Mouse (Mus musculus): ENCODE data around the gene Prim1. TPM values are rescaled to one million over a fixed set of nuclear protein-coding genes. Genes with fewer than 3 reads are reported as not detected.

Gene Prim1
- total RNA-seq (2014; rRNA removed) (22.9 and 33.2 TPM in 2 replicates), polyA plus RNA-seq (2015; fragmentation: Nextera tagmentation; extraction: Ambion mirVana) (35.5 and 37.3 TPM in 2 replicates)

DNA sequence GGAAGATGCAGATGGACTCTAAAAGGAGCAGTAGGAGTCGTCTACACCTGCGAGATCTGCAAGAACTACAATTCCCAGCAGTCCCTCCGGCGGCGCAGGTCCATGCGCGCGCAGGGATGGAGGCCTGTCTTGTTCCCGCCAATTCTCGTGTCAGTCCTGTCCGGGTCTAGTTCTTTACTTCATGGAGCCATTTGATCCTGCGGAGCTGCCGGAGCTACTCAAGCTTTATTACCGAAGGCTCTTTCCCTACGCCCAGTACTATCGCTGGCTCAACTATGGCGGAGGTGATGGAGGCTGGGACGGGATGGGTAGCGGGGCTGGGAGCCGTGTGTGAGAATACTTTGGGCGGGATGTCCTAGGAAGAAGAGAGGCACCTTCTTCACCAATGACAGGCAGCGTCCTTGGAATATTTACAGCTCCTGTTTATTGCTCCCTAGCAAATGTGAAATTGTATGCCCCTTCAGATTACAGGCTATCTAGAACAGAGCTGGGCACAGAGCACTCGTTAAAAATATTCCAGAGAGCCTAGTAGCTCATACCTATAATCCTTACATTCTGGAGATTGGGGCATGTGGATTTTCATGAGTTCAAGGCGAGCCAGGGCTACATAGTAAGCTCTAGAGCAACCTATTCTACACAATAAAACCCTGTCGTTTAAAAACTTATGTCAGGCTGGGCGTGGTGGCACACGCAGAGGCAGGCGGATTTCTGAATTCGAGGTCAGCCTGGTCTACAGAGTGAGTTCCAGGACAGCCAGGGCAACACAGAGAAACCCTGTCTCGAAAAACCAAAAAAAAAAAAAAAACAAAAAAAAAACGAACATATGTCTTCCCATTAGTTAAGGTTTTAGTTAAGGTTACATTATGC is at the start of gene Prim1:
Prim1 (plus strand) TSS at position 101 of the 867 bp plus-strand sequence.
- Histone ChIP-seq H3K9ac (peak within 1 kb of the TSS; percentile 57), H3K36me3 (ENCODE audit: insufficient read depth) (no peaks in the 10 kb centered on the region), H3K4me1 (ENCODE audit: insufficient read depth) (peaks cover 6% of the 10 kb centered on the region; the same call in 1 of the 2 replicates), H3K27me3 (ENCODE audit: insufficient read depth, low read length) (no peaks in the 10 kb centered on the region), H3K4me2 (ENCODE audit: low read depth) (peak within 1 kb of the TSS; percentile 60), H3K27ac (ENCODE audit: low read depth, low read length) (peak within 1 kb of the TSS; percentile 57), H3K9me3 (ENCODE audit: low read length) (no peaks in the 10 kb centered on the region), H3K4me3 (ENCODE audit: low read depth, low read length) (peak within 1 kb of the TSS; percentile 70)
- peak; percentile 17; the same call in 1 of the 2 replicates for TF ChIP-seq CTCF (IDR thresholded peaks at IDR 0.05; ENCODE audit: low read depth)
- ATAC-seq: peak; percentile 97
- WGBS: 3% methylated on average over 31 of the region's 31 CpGs
- DNase-seq: peak; percentile 87

- no peak overlapping the region for H3K4me2 ChIP-seq (ENCODE audit: low read depth)
- H3K36me3 ChIP-seq (ENCODE audit: insufficient read depth): no peaks in the 10 kb centered on the region
- H3K4me3 ChIP-seq (ENCODE audit: low read depth, low read length): no peak overlapping the region
- no peaks in the 10 kb centered on the region for H3K4me1 ChIP-seq (ENCODE audit: insufficient read depth)
- H3K27me3 ChIP-seq (ENCODE audit: insufficient read depth, low read length): no peaks in the 10 kb centered on the region
- H3K9me3 ChIP-seq (ENCODE audit: low read length): no peaks in the 10 kb centered on the region
- DNase-seq (no peak), ATAC-seq (no peak)
- WGBS: 91% methylated on average over 6 of the region's 6 CpGs
- H3K27ac ChIP-seq (ENCODE audit: low read depth, low read length): no peak overlapping the region
- TF ChIP-seq CTCF (IDR thresholded peaks at IDR 0.05; ENCODE audit: low read depth): no peak
- no peak overlapping the region for H3K9ac ChIP-seq
These were observed 48.5 kb upstream of the Prim1 start for GRCm38 (mm10) chr10:127966506-127966905.

DNA sequence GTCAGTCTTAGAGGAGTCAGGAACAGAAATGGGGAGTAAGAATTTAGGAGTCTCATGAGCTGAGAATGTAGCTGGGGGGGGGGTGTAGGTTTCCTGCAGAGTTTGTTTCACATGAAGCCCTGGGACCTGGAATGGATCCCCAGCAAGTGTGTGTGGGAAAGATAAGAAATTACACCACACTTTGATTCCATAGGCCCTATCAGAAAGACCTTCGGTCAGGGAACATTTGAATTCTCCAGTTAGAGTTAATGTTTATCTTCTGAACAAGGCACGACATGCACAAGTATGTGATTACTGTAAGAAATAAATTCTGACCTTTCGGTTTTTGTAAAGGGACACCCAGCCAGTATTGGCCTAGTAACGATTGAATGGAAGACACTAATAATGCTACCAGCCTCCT is 45.1 kb upstream of the Prim1 start:
- H3K27ac ChIP-seq (ENCODE audit: low read depth, low read length): no peak overlapping the region
- H3K36me3 ChIP-seq (ENCODE audit: insufficient read depth): no peaks in the 10 kb centered on the region
- no peaks in the 10 kb centered on the region for H3K9me3 ChIP-seq (ENCODE audit: low read length)
- DNase-seq (no peak), ATAC-seq (no peak)
- TF ChIP-seq CTCF (IDR thresholded peaks at IDR 0.05; ENCODE audit: low read depth): no peak
- H3K4me3 ChIP-seq (ENCODE audit: low read depth, low read length): no peak overlapping the region
- WGBS: 80% methylated on average over 4 of the region's 4 CpGs
- no peaks in the 10 kb centered on the region for H3K27me3 ChIP-seq (ENCODE audit: insufficient read depth, low read length)
- no peak overlapping the region for H3K4me2 ChIP-seq (ENCODE audit: low read depth)
- no peak overlapping the region for H3K9ac ChIP-seq
- no peaks in the 10 kb centered on the region for H3K4me1 ChIP-seq (ENCODE audit: insufficient read depth)

GRCm38 (mm10) chr10:127970359-127970831 is 44.6 kb upstream of the Prim1 start:
- DNase-seq (no peak), ATAC-seq (no peak)
- Histone ChIP-seq H3K36me3 (ENCODE audit: insufficient read depth) (no peaks in the 10 kb centered on the region), H3K4me3 (ENCODE audit: low read depth, low read length) (no peak overlapping the region), H3K9ac (no peak overlapping the region), H3K9me3 (ENCODE audit: low read length) (no peaks in the 10 kb centered on the region), H3K4me2 (ENCODE audit: low read depth) (no peak overlapping the region), H3K27me3 (ENCODE audit: insufficient read depth, low read length) (no peaks in the 10 kb centered on the region), H3K4me1 (ENCODE audit: insufficient read depth) (no peaks in the 10 kb centered on the region), H3K27ac (ENCODE audit: low read depth, low read length) (no peak overlapping the region)
- no peak for TF ChIP-seq CTCF (IDR thresholded peaks at IDR 0.05; ENCODE audit: low read depth)
- 59% methylated on average over 3 of the region's 3 CpGs for WGBS

GRCm38 (mm10) chr10:127971135-127971534 is 43.8 kb upstream of the Prim1 start:
- Histone ChIP-seq H3K36me3 (ENCODE audit: insufficient read depth) (no peaks in the 10 kb centered on the region), H3K27me3 (ENCODE audit: insufficient read depth, low read length) (no peaks in the 10 kb centered on the region), H3K9me3 (ENCODE audit: low read length) (no peaks in the 10 kb centered on the region), H3K4me3 (ENCODE audit: low read depth, low read length) (no peak overlapping the region), H3K4me2 (ENCODE audit: low read depth) (no peak overlapping the region), H3K27ac (ENCODE audit: low read depth, low read length) (no peak overlapping the region), H3K9ac (no peak overlapping the region), H3K4me1 (ENCODE audit: insufficient read depth) (no peaks in the 10 kb centered on the region)
- ATAC-seq: no peak
- DNase-seq: no peak
- 80% methylated on average over 3 of the region's 3 CpGs for WGBS
- no peak for TF ChIP-seq CTCF (IDR thresholded peaks at IDR 0.05; ENCODE audit: low read depth)

DNA sequence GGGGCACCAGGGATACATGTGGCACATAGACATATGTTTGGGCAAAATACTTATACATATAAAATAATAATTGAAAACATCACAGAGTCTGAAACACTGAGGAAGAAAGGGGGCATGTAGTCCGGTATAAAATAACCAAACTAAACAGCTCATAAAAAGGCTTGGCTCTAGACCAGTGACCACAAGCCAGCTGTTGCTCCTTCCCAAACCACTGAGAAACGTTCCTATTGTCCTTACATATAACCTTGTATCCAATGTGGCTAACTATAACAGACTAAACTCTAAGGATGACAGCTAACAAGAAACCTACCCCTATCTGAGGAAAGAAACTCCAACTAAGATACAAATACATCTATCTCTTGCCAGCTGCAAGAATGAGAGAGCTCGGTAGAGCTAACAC is 40.9 kb upstream of the Prim1 start:
- no peak overlapping the region for H3K27ac ChIP-seq (ENCODE audit: low read depth, low read length)
- no peak for ATAC-seq

GRCm38 (mm10) chr10:127975503-127975902 is 39.5 kb upstream of the Prim1 start:
- Histone ChIP-seq H3K36me3 (ENCODE audit: insufficient read depth) (no peaks in the 10 kb centered on the region), H3K9ac (no peak overlapping the region), H3K4me2 (ENCODE audit: low read depth) (no peak overlapping the region), H3K9me3 (ENCODE audit: low read length) (no peaks in the 10 kb centered on the region), H3K4me1 (ENCODE audit: insufficient read depth) (no peaks in the 10 kb centered on the region), H3K27ac (ENCODE audit: low read depth, low read length) (no peak overlapping the region), H3K4me3 (ENCODE audit: low read depth, low read length) (no peak overlapping the region), H3K27me3 (ENCODE audit: insufficient read depth, low read length) (no peaks in the 10 kb centered on the region)
- ATAC-seq: no peak
- 3% methylated on average over 1 of the region's 1 CpGs for WGBS
- no peak for DNase-seq
- no peak for TF ChIP-seq CTCF (IDR thresholded peaks at IDR 0.05; ENCODE audit: low read depth)

More for the DNA sequence above, 40.9 kb upstream of the Prim1 start:
- TF ChIP-seq CTCF (IDR thresholded peaks at IDR 0.05; ENCODE audit: low read depth): no peak
- Histone ChIP-seq H3K27me3 (ENCODE audit: insufficient read depth, low read length) (no peaks in the 10 kb centered on the region), H3K4me3 (ENCODE audit: low read depth, low read length) (no peak overlapping the region), H3K36me3 (ENCODE audit: insufficient read depth) (no peaks in the 10 kb centered on the region), H3K9me3 (ENCODE audit: low read length) (no peaks in the 10 kb centered on the region), H3K4me2 (ENCODE audit: low read depth) (no peak overlapping the region), H3K4me1 (ENCODE audit: insufficient read depth) (no peaks in the 10 kb centered on the region), H3K9ac (no peak overlapping the region)
- 87% methylated on average over 3 of the region's 3 CpGs for WGBS
- DNase-seq: no peak
